Mouse (Mus musculus): ENCODE results near the gene Myo1h. TPM values are rescaled to one million over a fixed set of nuclear protein-coding genes. Genes with fewer than 3 reads are reported as not detected.

The Myo1h gene
- polyA plus RNA-seq, 1 experiment = 3.0 TPM

DNA sequence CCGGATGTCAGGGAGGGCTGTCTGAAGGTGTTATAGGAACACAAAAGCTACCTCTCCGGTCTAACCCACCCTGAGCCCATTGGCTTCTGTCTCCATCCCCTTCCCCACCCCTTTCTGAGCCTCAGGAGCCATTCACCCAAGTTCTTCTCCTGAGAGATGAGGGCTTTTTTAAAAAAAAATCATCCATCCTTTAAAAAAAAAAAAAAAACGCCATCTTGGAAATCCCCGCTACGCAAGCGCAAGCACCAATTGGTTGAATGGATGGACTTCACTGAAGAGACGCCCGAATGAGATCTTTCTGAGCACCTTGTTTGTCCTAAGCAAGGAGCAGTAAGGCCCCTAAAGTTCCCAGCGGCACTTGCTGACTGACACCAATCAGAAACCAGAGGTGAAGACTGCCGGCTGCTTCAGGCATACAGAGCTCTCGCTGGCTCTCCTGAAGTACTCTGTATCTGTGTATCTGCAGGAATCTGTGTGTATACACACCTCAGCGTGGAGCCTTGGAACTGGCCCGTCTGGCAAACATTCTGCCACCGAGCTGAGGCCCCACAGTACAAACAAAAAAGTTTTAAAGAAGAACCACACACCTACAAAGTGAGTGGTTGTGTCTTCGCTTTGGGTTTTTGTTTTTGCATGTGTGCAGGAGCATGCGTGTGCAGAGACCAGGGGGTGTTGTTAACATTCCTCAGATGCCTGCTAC is 1.9 kb upstream of the Myo1h start:
- H3K4me3 ChIP-seq (ENCODE audit: insufficient read depth, low read length) = no peak overlapping the region
- TF ChIP-seq POLR2A (IDR thresholded peaks at IDR 0.05; ENCODE audit: extremely low read depth, insufficient read depth, low read length) (no peak), CTCF (IDR thresholded peaks at IDR 0.05; ENCODE audit: extremely low read depth, insufficient read depth, low read length) (no peak)
- no peaks in the 10 kb centered on the region; the same call in 1 of the 2 replicates for H3K4me1 ChIP-seq (ENCODE audit: control insufficient read depth, insufficient read depth, low read length)
- no peak overlapping the region for H3K27ac ChIP-seq (ENCODE audit: insufficient read depth, low read length)

- Histone ChIP-seq H3K4me3 (ENCODE audit: insufficient read depth, low read length) (no peak overlapping the region), H3K27ac (ENCODE audit: insufficient read depth, low read length) (no peak overlapping the region)
- TF ChIP-seq POLR2A (IDR thresholded peaks at IDR 0.05; ENCODE audit: extremely low read depth, insufficient read depth, low read length) (no peak), CTCF (IDR thresholded peaks at IDR 0.05; ENCODE audit: extremely low read depth, insufficient read depth, low read length) (no peak)
Measured at GRCm38 (mm10) chr5:114288396-114288795, 570 bp upstream of the Myo1h start.

DNA sequence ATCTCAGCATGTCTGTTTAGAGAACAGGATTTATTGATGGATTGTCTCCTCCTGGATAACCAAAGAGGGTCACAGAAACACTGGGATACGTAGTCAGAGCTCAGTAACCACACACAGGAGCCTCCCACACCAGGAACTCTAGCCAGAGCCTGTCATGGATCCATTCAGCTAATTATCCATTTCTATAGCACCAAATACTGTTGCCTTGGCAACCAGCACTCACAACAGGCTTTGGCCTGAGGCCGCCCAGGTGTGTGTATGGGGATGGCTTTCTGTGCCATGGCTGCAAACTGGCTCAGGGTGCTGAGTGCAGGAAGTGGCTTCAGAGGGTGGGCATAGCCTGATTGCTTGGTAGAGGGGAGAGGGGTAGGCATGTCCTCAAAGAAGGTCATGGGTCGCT is 1.0 kb downstream of the Myo1h start:
- Histone ChIP-seq H3K4me3 (ENCODE audit: insufficient read depth, low read length) (no peak overlapping the region), H3K4me1 (ENCODE audit: control insufficient read depth, insufficient read depth, low read length) (no peaks in the 10 kb centered on the region; the same call in 1 of the 2 replicates), H3K27ac (ENCODE audit: insufficient read depth, low read length) (no peak overlapping the region)
- TF ChIP-seq POLR2A (IDR thresholded peaks at IDR 0.05; ENCODE audit: extremely low read depth, insufficient read depth, low read length) (no peak), CTCF (IDR thresholded peaks at IDR 0.05; ENCODE audit: extremely low read depth, insufficient read depth, low read length) (no peak)

More at GRCm38 (mm10) chr5:114288396-114288795, 570 bp upstream of the Myo1h start:
- no peaks in the 10 kb centered on the region; the same call in 1 of the 2 replicates for H3K4me1 ChIP-seq (ENCODE audit: control insufficient read depth, insufficient read depth, low read length)

DNA sequence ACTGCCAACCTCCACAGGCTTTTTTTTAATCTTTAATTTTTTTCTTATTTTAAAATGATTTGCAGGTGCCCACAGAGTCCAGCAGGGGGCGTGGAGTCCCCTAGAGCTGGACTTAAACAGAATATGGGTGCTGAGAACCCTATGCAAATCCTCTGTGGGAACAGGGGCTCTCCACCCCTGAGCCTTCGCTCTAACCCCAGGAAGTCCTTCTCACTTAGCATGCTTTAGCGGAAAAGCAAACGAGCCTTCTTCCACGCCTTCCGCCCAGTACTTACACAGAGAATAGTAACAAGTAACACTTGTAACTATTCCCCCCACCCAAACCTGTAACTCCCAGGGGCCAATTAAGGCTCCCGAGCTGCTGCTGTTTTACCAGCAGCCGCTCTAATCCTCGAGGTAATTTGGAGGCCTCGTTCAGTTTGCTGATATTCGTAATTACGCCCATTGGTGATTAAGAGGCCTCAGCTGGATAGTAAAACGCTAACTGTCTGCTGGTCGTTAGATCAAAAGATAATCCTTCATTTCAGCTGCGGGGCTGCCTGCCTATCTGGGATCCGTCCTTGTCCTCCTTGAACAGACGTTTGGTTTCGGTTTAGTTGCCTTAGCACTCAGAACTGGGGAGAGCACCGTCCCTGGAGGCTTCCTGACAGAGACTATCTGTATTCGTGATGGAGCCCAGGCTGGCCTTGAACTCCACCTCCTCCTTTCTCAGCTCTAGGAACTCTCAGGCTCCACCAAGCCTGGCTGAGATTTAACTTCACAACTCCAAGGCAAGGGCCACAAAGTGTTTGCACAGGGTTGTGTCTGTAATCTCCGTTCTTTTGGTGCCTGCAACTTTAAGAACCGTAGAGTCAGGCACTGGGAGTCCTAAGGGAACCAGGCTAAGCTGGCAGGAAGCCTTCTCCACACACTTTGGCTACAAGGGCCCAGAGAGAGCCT is 8.0 kb downstream of the Myo1h start:
- TF ChIP-seq POLR2A (IDR thresholded peaks at IDR 0.05; ENCODE audit: extremely low read depth, insufficient read depth, low read length) = no peak
- TF ChIP-seq CTCF (IDR thresholded peaks at IDR 0.05; ENCODE audit: extremely low read depth, insufficient read depth, low read length) = no peak
- H3K4me1 ChIP-seq (ENCODE audit: control insufficient read depth, insufficient read depth, low read length) = no peaks in the 10 kb centered on the region
- H3K27ac ChIP-seq (ENCODE audit: insufficient read depth, low read length) = no peak overlapping the region
- H3K4me3 ChIP-seq (ENCODE audit: insufficient read depth, low read length) = no peak overlapping the region

DNA sequence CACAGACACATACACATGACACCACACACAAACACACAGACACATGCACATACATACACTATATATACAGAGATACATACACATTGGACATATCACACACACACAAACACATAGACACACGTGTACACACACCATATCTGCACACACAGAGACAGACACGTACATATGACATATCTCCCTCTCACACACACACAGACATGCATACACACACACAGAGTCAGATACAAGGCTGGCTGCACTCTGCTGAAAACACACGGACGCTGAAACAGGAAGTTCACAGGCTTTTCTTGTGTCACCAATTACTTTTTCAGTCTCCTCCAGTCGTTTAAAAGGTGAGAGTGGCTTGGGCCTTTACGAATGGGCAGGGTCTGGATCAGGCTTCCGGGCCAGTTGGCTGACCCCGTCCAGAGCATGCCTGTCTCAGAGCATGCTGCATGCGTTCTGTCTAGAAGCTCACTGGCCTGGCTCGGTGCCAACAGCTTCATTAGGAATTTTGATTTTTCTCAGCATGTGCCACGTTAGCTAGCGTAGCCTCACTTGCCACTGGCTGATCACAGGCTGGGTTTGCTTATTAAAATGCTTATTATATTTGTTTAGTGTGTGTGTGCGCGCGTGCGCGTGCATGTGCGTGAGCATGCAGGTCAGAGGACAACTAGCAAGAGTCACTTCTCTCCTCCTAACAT is 9.4 kb downstream of the Myo1h start:
- no peak overlapping the region for H3K27ac ChIP-seq (ENCODE audit: insufficient read depth, low read length)
- no peaks in the 10 kb centered on the region for H3K4me1 ChIP-seq (ENCODE audit: control insufficient read depth, insufficient read depth, low read length)
- H3K4me3 ChIP-seq (ENCODE audit: insufficient read depth, low read length) = no peak overlapping the region
- TF ChIP-seq CTCF (IDR thresholded peaks at IDR 0.05; ENCODE audit: extremely low read depth, insufficient read depth, low read length) = no peak
- no peak for TF ChIP-seq POLR2A (IDR thresholded peaks at IDR 0.05; ENCODE audit: extremely low read depth, insufficient read depth, low read length)

GRCm38 (mm10) chr5:114299156-114299855 is 10.3 kb downstream of the Myo1h start:
- TF ChIP-seq POLR2A (IDR thresholded peaks at IDR 0.05; ENCODE audit: extremely low read depth, insufficient read depth, low read length) (no peak), CTCF (IDR thresholded peaks at IDR 0.05; ENCODE audit: extremely low read depth, insufficient read depth, low read length) (no peak)
- H3K27ac ChIP-seq (ENCODE audit: insufficient read depth, low read length) = no peak overlapping the region
- H3K4me1 ChIP-seq (ENCODE audit: control insufficient read depth, insufficient read depth, low read length) = no peaks in the 10 kb centered on the region
- H3K4me3 ChIP-seq (ENCODE audit: insufficient read depth, low read length) = no peak overlapping the region

- H3K27ac ChIP-seq (ENCODE audit: insufficient read depth, low read length) = no peak overlapping the region
- no peak overlapping the region for H3K4me3 ChIP-seq (ENCODE audit: insufficient read depth, low read length)
- H3K4me1 ChIP-seq (ENCODE audit: control insufficient read depth, insufficient read depth, low read length) = no peaks in the 10 kb centered on the region
- TF ChIP-seq POLR2A (IDR thresholded peaks at IDR 0.05; ENCODE audit: extremely low read depth, insufficient read depth, low read length) (no peak), CTCF (IDR thresholded peaks at IDR 0.05; ENCODE audit: extremely low read depth, insufficient read depth, low read length) (no peak)
Measured at GRCm38 (mm10) chr5:114299883-114300610, 11.1 kb downstream of the Myo1h start.

DNA sequence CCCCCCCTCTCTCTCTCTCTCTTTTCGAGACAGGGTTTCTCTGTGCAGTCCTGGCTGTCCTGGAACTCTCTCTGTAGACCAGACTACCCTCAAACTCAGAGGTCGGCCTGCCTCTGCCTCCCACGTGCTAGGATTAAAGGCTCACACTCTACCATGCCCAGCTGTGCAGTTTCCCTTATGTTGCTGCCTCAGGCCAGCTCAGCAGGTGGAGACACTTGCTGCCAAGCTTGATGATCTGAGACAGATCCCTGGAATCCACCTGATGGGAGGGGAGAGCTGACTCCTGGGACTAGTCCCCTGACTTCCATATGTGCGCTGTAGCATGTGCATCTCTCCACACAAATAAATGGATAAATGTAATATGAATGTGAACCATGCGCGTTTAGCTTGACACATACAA is 14.2 kb downstream of the Myo1h start:
- no peak overlapping the region for H3K4me3 ChIP-seq (ENCODE audit: insufficient read depth, low read length)

More for the DNA sequence above, 14.2 kb downstream of the Myo1h start:
- Histone ChIP-seq H3K4me1 (ENCODE audit: control insufficient read depth, insufficient read depth, low read length) (no peaks in the 10 kb centered on the region), H3K27ac (ENCODE audit: insufficient read depth, low read length) (no peak overlapping the region)
- no peak for TF ChIP-seq CTCF (IDR thresholded peaks at IDR 0.05; ENCODE audit: extremely low read depth, insufficient read depth, low read length)
- no peak for TF ChIP-seq POLR2A (IDR thresholded peaks at IDR 0.05; ENCODE audit: extremely low read depth, insufficient read depth, low read length)
